Mouse (Mus musculus) neural tube, embryonic 15.5 days (tissue): ENCODE data around the gene Usp12. TPM values are rescaled to one million over a fixed set of nuclear protein-coding genes. Genes with fewer than 3 reads are reported as not detected.

Experiments
- ATAC-seq: fragments of 200-750 bp; cut with Nextera tagmentation; 2 replicates; pipeline ENCODE4 v1.8.0; 2017; ENCODE audit warnings: mild to moderate bottlenecking, moderate TSS enrichment, moderate library complexity; ENCODE audit not compliant: low FRiP score
- H3K27ac ChIP-seq: fragments of 300-500 bp; sonication (generic); replicated peaks from 2 replicates; pipeline ENCODE4 v1.5.1; 2015; ENCODE audit warnings: mild to moderate bottlenecking, inconsistent platforms
- H3K27me3 ChIP-seq: fragments of 300-500 bp; sonication (generic); replicated peaks from 2 replicates; pipeline ENCODE4 v1.6.1; 2015; ENCODE audit warnings: inconsistent platforms
- H3K36me3 ChIP-seq: fragments of 300-500 bp; sonication (generic); 2 replicates; pipeline ENCODE4 v1.6.1; 2015; ENCODE audit warnings: inconsistent platforms
- H3K4me1 ChIP-seq: fragments of 300-500 bp; sonication (generic); 2 replicates; pipeline ENCODE4 v1.6.1; 2015; ENCODE audit warnings: inconsistent platforms
- H3K4me2 ChIP-seq: fragments of 300-500 bp; sonication (generic); 2 replicates; pipeline ENCODE4 v1.6.1; 2015; ENCODE audit warnings: inconsistent platforms, mild to moderate bottlenecking, moderate library complexity
- H3K4me3 ChIP-seq: fragments of 300-500 bp; sonication (generic); replicated peaks from 2 replicates; pipeline ENCODE4 v1.5.1; 2015; ENCODE audit warnings: mild to moderate bottlenecking, inconsistent platforms
- H3K9ac ChIP-seq: fragments of 300-500 bp; sonication (generic); replicated peaks from 2 replicates; pipeline ENCODE4 v1.6.1; 2015; ENCODE audit warnings: mild to moderate bottlenecking, inconsistent platforms
- H3K9me3 ChIP-seq: fragments of 300-500 bp; sonication (generic); replicated peaks from 2 replicates; pipeline ENCODE4 v1.6.1; 2016; ENCODE audit warnings: inconsistent platforms
- WGBS: fragments of 180-500 bp; shearing (Covaris S2); methylation state at CpG from one replicate; pipeline ENCODE4 v1.1.7; 2015; ENCODE audit warnings: mixed read lengths; 5-methylcytosine and 5-hydroxymethylcytosine counted together
- polyA plus RNA-seq: library from polyadenylated mRNA; unstranded; fragments of >200 nt; fragmentation: Nextera tagmentation; extraction: Ambion mirVana; gene quantifications from 2 replicates; pipeline ENCODE4 v1.2.1, GENCODE M21; 2015

Usp12 gene
- polyA plus RNA-seq, 1 experiment from 2014 or later = 14.4 TPM

- under 1% methylated on average over 61 of the region's 83 CpGs for WGBS
- Histone ChIP-seq H3K4me1 (peaks cover 40% of the 10 kb centered on the region), H3K36me3 (no peaks in the 10 kb centered on the region), H3K9me3 (no peaks in the 10 kb centered on the region), H3K27me3 (no peaks in the 10 kb centered on the region), H3K4me2 (peak overlapping the region; percentile 77), H3K4me3 (peak overlapping the region; percentile 93), H3K27ac (peak overlapping the region; percentile 88), H3K9ac (peak overlapping the region; percentile 92)
- peak; percentile 68 for ATAC-seq
Observed at GRCm38 (mm10) chr5:146794084-146794852, 538 bp downstream of the Usp12 start.

GRCm38 (mm10) chr5:146793630-146794083 is 1.1 kb downstream of the Usp12 start:
- H3K27me3 ChIP-seq = no peaks in the 10 kb centered on the region
- no peak for ATAC-seq
- H3K4me1 ChIP-seq = peaks cover 41% of the 10 kb centered on the region
- WGBS = 3% methylated on average over 18 of the region's 18 CpGs
- H3K9ac ChIP-seq = peak overlapping the region; percentile 92
- H3K4me3 ChIP-seq = peak overlapping the region; percentile 93
- no peaks in the 10 kb centered on the region for H3K9me3 ChIP-seq
- H3K36me3 ChIP-seq = no peaks in the 10 kb centered on the region
- H3K27ac ChIP-seq = peak overlapping the region; percentile 88
- peak overlapping the region; percentile 77 for H3K4me2 ChIP-seq

- no peak for ATAC-seq
- Histone ChIP-seq H3K36me3 (no peaks in the 10 kb centered on the region), H3K27me3 (no peaks in the 10 kb centered on the region), H3K9ac (no peak overlapping the region), H3K4me3 (no peak overlapping the region), H3K27ac (no peak overlapping the region), H3K4me1 (peaks cover 49% of the 10 kb centered on the region), H3K9me3 (no peaks in the 10 kb centered on the region), H3K4me2 (peak overlapping the region; percentile 77)
- WGBS = 81% methylated on average over 7 of the region's 7 CpGs
Observed at GRCm38 (mm10) chr5:146792140-146792791, 2.5 kb downstream of the Usp12 start.

GRCm38 (mm10) chr5:146790944-146791343 is 3.9 kb downstream of the Usp12 start:
- Histone ChIP-seq H3K4me2 (peak overlapping the region; percentile 9), H3K4me1 (peaks cover 49% of the 10 kb centered on the region), H3K27ac (no peak overlapping the region), H3K27me3 (no peaks in the 10 kb centered on the region), H3K9me3 (no peaks in the 10 kb centered on the region), H3K36me3 (no peaks in the 10 kb centered on the region), H3K9ac (no peak overlapping the region; the same call in 1 of the 2 replicates), H3K4me3 (no peak overlapping the region)
- 70% methylated on average over 8 of the region's 8 CpGs for WGBS
- no peak for ATAC-seq

GRCm38 (mm10) chr5:146789413-146789812 is 5.4 kb downstream of the Usp12 start:
- H3K36me3 ChIP-seq = no peaks in the 10 kb centered on the region
- no peak overlapping the region for H3K4me2 ChIP-seq
- no peaks in the 10 kb centered on the region for H3K9me3 ChIP-seq
- no peak overlapping the region for H3K9ac ChIP-seq
- no peak overlapping the region for H3K4me3 ChIP-seq
- 76% methylated on average over 9 of the region's 9 CpGs for WGBS
- H3K27me3 ChIP-seq = no peaks in the 10 kb centered on the region
- no peak overlapping the region for H3K27ac ChIP-seq
- peaks cover 49% of the 10 kb centered on the region for H3K4me1 ChIP-seq
- no peak for ATAC-seq

GRCm38 (mm10) chr5:146786123-146786522 is 8.7 kb downstream of the Usp12 start:
- Histone ChIP-seq H3K27ac (no peak overlapping the region), H3K9ac (no peak overlapping the region), H3K36me3 (no peaks in the 10 kb centered on the region), H3K4me2 (no peak overlapping the region), H3K9me3 (no peaks in the 10 kb centered on the region), H3K4me1 (peaks cover 28% of the 10 kb centered on the region), H3K4me3 (no peak overlapping the region), H3K27me3 (no peaks in the 10 kb centered on the region)
- ATAC-seq = no peak
- WGBS = 67% methylated on average over 8 of the region's 8 CpGs

- Histone ChIP-seq H3K9ac (no peak overlapping the region), H3K27ac (no peak overlapping the region), H3K9me3 (no peaks in the 10 kb centered on the region), H3K4me2 (no peak overlapping the region), H3K4me1 (peaks cover 20% of the 10 kb centered on the region), H3K4me3 (no peak overlapping the region), H3K27me3 (no peaks in the 10 kb centered on the region), H3K36me3 (no peaks in the 10 kb centered on the region)
- 90% methylated on average over 10 of the region's 10 CpGs for WGBS
- ATAC-seq = no peak
Observed at GRCm38 (mm10) chr5:146783891-146784290, 10.9 kb downstream of the Usp12 start.

GRCm38 (mm10) chr5:146783300-146783699 is 11.5 kb downstream of the Usp12 start:
- Histone ChIP-seq H3K4me2 (no peak overlapping the region), H3K27me3 (no peaks in the 10 kb centered on the region), H3K4me3 (no peak overlapping the region), H3K36me3 (no peaks in the 10 kb centered on the region), H3K27ac (no peak overlapping the region), H3K9me3 (no peaks in the 10 kb centered on the region), H3K9ac (no peak overlapping the region), H3K4me1 (peaks cover 16% of the 10 kb centered on the region)
- 94% methylated on average over 10 of the region's 10 CpGs for WGBS
- no peak for ATAC-seq

- WGBS = 90% methylated on average over 9 of the region's 9 CpGs
- ATAC-seq = no peak
- Histone ChIP-seq H3K36me3 (no peaks in the 10 kb centered on the region), H3K9ac (no peak overlapping the region), H3K27me3 (no peaks in the 10 kb centered on the region), H3K4me3 (no peak overlapping the region), H3K4me2 (no peak overlapping the region), H3K27ac (no peak overlapping the region), H3K4me1 (peaks cover 15% of the 10 kb centered on the region; the same call in 1 of the 2 replicates), H3K9me3 (no peaks in the 10 kb centered on the region)
Observed at GRCm38 (mm10) chr5:146781663-146782062, 13.1 kb downstream of the Usp12 start.

- H3K27me3 ChIP-seq = no peaks in the 10 kb centered on the region
- no peak overlapping the region for H3K4me2 ChIP-seq
- H3K27ac ChIP-seq = no peak overlapping the region
- no peaks in the 10 kb centered on the region for H3K36me3 ChIP-seq
- H3K9ac ChIP-seq = no peak overlapping the region
- no peak for ATAC-seq
- WGBS = 94% methylated on average over 5 of the region's 5 CpGs
- peaks cover 15% of the 10 kb centered on the region; the same call in 1 of the 2 replicates for H3K4me1 ChIP-seq
- no peaks in the 10 kb centered on the region for H3K9me3 ChIP-seq
- no peak overlapping the region for H3K4me3 ChIP-seq
Observed at GRCm38 (mm10) chr5:146779931-146780330, 14.9 kb downstream of the Usp12 start.

GRCm38 (mm10) chr5:146776988-146777639 is 17.7 kb downstream of the Usp12 start:
- H3K27me3 ChIP-seq = no peaks in the 10 kb centered on the region
- H3K4me1 ChIP-seq = peaks cover 20% of the 10 kb centered on the region; the same call in 1 of the 2 replicates
- no peak overlapping the region for H3K4me2 ChIP-seq
- no peaks in the 10 kb centered on the region for H3K36me3 ChIP-seq
- no peaks in the 10 kb centered on the region for H3K9me3 ChIP-seq
- no peak for ATAC-seq
- H3K27ac ChIP-seq = no peak overlapping the region
- no peak overlapping the region for H3K4me3 ChIP-seq
- 80% methylated on average over 13 of the region's 13 CpGs for WGBS
- no peak overlapping the region for H3K9ac ChIP-seq
